16 mouse cellular contexts compared by ENCODE assay signal in the genomic region with DNA sequence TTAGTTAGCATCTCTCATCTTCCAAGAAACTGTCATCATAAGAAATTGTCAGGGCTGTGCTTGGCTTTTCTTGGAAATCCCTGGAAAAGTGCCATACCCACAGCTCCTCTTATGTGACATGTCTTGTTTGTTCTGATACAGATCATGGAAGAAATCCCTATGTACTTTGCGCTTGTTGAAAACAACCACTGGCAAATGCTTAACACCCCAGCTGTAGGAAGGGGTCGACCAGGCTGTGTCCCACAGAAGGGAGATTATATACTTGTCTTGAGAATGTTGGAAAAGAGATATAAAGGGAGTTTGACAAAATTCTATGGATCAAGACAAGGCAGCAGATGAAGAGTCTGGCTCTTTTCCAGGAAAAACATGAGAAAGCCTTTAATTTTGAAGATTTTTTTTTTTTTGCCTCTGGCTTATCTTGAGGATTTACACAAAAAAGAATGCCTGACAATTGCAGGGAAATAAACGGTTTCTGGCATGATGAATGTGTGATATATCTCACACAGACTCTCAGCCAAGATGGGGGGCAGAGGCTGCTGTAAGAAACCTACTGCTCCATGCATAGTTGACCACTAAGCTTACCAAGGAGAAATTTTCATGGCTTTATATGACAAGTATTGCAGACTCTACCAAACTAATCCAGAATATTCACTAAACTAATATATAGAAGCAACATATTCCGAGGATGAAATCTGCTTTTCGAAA.
DNase-seq lines count a peak whose midpoint lies in the region; ATAC-seq and TF ChIP-seq lines count a peak whose summit lies in the region.
"Had no signal": no experiment of that assay in that cellular context is flagged by ENCODE, and none has a peak within 500 bp of the region (broad histone marks: within the 10 kb centered on the region; RNA-seq: fewer than 3 reads in every experiment).

No protein-coding gene starts in this region.

- H3K9ac ChIP-seq in hindbrain, postnatal 0 days (replicated peaks; ENCODE audit: low read length), result no peak overlapping the region
- no peak overlapping the region for H3K9ac ChIP-seq in hindbrain, embryonic 12.5 days
- no peak overlapping the region for H3K9ac ChIP-seq in lung, embryonic 15.5 days
- H3K9ac ChIP-seq: heart, embryonic 12.5 days; liver, embryonic 14.5 days had no signal

- H3K27ac ChIP-seq in hindbrain, postnatal 0 days, result no peak overlapping the region
- H3K27ac ChIP-seq in hindbrain, embryonic 12.5 days, result no peak overlapping the region
- H3K27ac ChIP-seq in lung, embryonic 15.5 days, result no peak overlapping the region; the same call in 1 of the 2 replicates
- H3K27ac ChIP-seq: liver, embryonic 14.5 days had no signal

- WGBS in hindbrain, postnatal 0 days, result 64% methylated on average over 5 of the region's 5 CpGs
- 83% methylated on average over 5 of the region's 5 CpGs for WGBS in hindbrain, embryonic 12.5 days
- 39% methylated on average over 5 of the region's 5 CpGs for WGBS in lung, embryonic 15.5 days

- no peaks in the 10 kb centered on the region for H3K9me3 ChIP-seq in hindbrain, postnatal 0 days (ENCODE audit: low read length)
- H3K9me3 ChIP-seq in hindbrain, embryonic 12.5 days (replicated peaks), result no peaks in the 10 kb centered on the region
- no peaks in the 10 kb centered on the region for H3K9me3 ChIP-seq in lung, embryonic 15.5 days
- H3K9me3 ChIP-seq: heart, embryonic 12.5 days had no signal

- no peaks in the 10 kb centered on the region for H3K27me3 ChIP-seq in hindbrain, postnatal 0 days (ENCODE audit: insufficient read depth, low read length)
- H3K27me3 ChIP-seq in hindbrain, embryonic 12.5 days, result no peaks in the 10 kb centered on the region
- no peaks in the 10 kb centered on the region for H3K27me3 ChIP-seq in lung, embryonic 15.5 days
- H3K27me3 ChIP-seq: heart, embryonic 12.5 days had no signal

- DNase-seq in hindbrain, postnatal 0 days (ENCODE audit: low spot score), result peak; percentile 53
- no peak for DNase-seq in lung, adult 18-20 months
- DNase-seq in brain, adult 2 months (ENCODE audit: low read depth, low spot score), result peak; percentile 53
- DNase-seq in frontal cortex, adult 2 months (ENCODE audit: extremely low spot score in 1 of 2, low spot score in 1 of 2), result peak; percentile 5 to 42
- DNase-seq in gastrocnemius, postnatal 14 days, result no peak
- no peak for DNase-seq in thymus, postnatal 14 days
- DNase-seq: cerebellum, adult 8-10 months; embryo, embryonic 11 days; gastrocnemius, postnatal 36 days; thymus, postnatal 25 days had no signal

- no peak overlapping the region for H3K4me3 ChIP-seq in hindbrain, postnatal 0 days (ENCODE audit: low read length)
- H3K4me3 ChIP-seq in hindbrain, embryonic 12.5 days, result no peak overlapping the region
- no peak overlapping the region for H3K4me3 ChIP-seq in lung, embryonic 15.5 days
- H3K4me3 ChIP-seq: erythroblast, embryonic 14.5 days; heart, embryonic 12.5 days had no signal

- TF ChIP-seq CTCF in hindbrain, postnatal 0 days (IDR thresholded peaks at IDR 0.05; ENCODE audit: low read depth), result no peak

- H3K4me2 ChIP-seq in hindbrain, postnatal 0 days (ENCODE audit: low read depth, low read length), result no peak overlapping the region
- H3K4me2 ChIP-seq in hindbrain, embryonic 12.5 days (replicated peaks), result no peak overlapping the region
- no peak overlapping the region for H3K4me2 ChIP-seq in lung, embryonic 15.5 days
- H3K4me2 ChIP-seq: heart, embryonic 12.5 days had no signal

- no peaks in the 10 kb centered on the region for H3K4me1 ChIP-seq in hindbrain, postnatal 0 days (ENCODE audit: insufficient read depth, low read length)
- H3K4me1 ChIP-seq in hindbrain, embryonic 12.5 days, result no peaks in the 10 kb centered on the region
- no peaks in the 10 kb centered on the region for H3K4me1 ChIP-seq in lung, embryonic 15.5 days
- H3K4me1 ChIP-seq: heart, embryonic 12.5 days had no signal

- H3K36me3 ChIP-seq in hindbrain, postnatal 0 days (ENCODE audit: insufficient read depth, low read length), result no peaks in the 10 kb centered on the region
- no peaks in the 10 kb centered on the region for H3K36me3 ChIP-seq in hindbrain, embryonic 12.5 days
- H3K36me3 ChIP-seq in lung, embryonic 15.5 days, result no peaks in the 10 kb centered on the region
- H3K36me3 ChIP-seq: heart, embryonic 12.5 days had no signal

- intact Hi-C loops in gastrocnemius, postnatal 14 days (cut with DNase I; ENCODE audit: low total_unique reads), result no loop called here

- ATAC-seq in hindbrain, postnatal 0 days, result no peak
- no peak for ATAC-seq in hindbrain, embryonic 12.5 days (ENCODE audit: low FRiP score)
- ATAC-seq in lung, embryonic 15.5 days (ENCODE audit: borderline replicate concordance, extremely low read depth, low FRiP score, low TSS enrichment), result peak; percentile 89
- ATAC-seq: CD4-positive, CD25-positive, alpha-beta regulatory T cell, adult 4 months had no signal

Comparison
In these comparisons a context has a peak if more than half of its experiments do, and no peak if none do; other contexts are left out.
1. DNase-seq: peak in hindbrain, postnatal 0 days (single experiment), brain, adult 2 months (single experiment) and frontal cortex, adult 2 months (2 of 2); none in lung, adult 18-20 months (0 of 2), gastrocnemius, postnatal 14 days (single experiment) and thymus, postnatal 14 days (single experiment).